Mouse (Mus musculus): ENCODE data around the gene Clec5a.
"Not testable (repeated sequence)": the region's sequence is repeated elsewhere in the genome, so short reads cannot be mapped to it uniquely, and the experiment has no call there.

Clec5a gene

DNA sequence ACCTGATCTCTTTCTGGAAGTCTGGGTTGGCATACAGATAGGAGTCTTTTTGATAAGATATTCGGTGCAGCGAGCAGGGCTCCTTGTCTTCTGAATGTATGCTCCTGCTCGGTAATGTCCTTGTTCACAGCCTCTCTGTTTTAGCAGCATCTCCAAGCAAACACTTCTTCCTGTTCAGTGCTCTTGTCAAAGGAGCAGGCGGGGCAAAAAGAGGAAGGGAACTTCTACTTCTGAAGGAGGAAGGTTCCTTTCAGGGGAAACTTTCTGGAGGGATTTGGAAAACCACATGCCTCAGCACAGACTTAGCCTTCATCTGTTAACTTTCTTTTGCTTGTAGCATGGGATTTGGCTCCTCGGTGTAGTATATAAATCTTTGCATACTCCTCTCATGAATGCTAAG, at the start of gene Clec5a:
Clec5a (minus strand) TSS at position 177 of the 400 bp plus-strand sequence.
- DNase-seq (ENCODE audit: low spot score in 2 of 2) = no peak

DNA sequence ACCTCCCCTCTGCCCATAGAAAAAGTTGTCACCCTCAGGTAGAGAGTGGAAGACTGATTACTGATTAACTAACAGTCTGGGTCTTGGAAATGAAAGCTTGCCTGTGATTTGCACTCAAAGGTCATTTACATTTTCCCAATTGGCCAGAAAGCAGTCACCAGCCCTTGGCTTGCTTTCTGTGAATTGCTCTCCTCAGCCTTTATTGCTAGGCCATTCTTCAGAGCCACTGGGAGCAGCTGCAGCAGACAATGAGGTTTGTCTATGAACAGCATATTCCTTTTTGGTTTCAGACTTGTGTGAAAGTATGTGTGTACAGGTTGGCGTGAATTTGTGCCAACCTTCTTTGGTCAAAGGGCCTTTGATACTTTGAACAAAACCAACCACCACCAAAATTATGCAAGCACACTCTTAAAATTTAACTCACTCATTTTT, 49.0 kb upstream of the Clec5a start:
- DNase-seq (ENCODE audit: low spot score in 2 of 2) = no peak

DNA sequence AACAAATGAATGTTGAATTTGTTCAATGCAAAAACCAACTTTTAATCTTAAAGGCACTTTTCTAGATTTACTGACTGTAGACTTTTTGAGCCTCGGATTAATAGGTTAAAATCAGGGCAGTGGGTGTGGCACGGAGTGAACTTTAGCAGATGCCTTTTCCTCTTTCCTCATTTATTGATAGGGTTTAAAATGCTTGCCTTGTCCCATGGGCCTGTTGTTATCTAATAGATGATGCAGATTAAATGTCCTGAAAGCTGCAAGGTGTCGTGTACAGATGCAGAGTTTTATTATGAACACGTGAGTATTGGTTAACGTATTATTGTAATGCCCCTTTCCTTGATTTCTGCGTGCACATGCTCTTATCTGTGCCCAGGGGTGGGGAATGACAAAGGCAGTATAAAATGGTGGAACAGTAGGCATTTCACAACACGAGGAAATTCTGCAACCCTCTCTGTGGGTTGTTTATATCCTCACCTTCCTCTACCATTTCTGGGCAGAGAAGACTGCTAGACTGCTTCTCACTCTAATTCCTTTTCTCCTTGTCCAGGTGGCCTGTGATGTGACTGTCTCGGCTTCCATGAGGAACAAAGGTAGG, 42.9 kb upstream of the Clec5a start, which contains the start of gene Mgam:
Mgam (plus strand) TSS at position 426 of the 595 bp plus-strand sequence.
- no peak for DNase-seq (ENCODE audit: low spot score in 2 of 2)

DNA sequence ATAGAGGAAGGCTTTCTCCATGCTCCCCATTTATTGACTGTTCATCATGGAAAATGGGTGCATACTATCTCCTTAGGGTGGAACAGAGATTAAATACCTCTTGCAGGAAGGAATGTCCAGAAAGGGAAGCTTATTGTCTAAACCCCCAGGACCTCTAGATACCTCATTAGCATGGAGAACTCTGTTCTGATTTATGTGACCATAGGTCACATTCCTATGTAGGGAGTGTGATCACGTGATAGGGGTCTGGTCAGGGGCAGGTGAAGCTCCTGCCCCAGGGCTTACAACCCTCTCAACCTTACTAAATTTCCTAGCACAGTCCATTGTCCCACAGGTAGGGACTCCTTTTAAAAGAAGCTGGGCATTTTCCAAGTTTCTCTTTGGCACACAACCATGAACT, 40.5 kb upstream of the Clec5a start:
- DNase-seq (ENCODE audit: low spot score in 2 of 2) = no peak

DNA sequence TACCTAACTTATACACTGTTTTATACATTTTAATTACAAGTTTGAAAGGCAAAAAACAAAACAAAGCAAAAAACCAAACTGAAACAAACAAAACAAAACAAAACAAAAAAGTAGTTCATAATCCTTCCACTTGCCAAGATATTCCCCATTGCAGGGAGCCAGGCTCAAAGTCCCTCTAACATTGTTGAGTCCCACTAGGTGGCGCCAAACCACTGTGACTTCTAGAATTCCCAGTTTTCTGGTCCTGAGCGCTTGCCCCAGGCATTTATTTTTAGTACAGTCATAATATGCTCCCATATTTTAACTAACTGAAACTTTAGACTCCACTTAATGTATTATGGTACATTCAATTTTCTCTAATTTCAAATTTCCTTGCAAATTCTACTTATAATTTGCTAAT, 32.3 kb upstream of the Clec5a start:
- peak in 1 of 2 experiments; percentile 56 for DNase-seq (ENCODE audit: low spot score in 2 of 2)

DNA sequence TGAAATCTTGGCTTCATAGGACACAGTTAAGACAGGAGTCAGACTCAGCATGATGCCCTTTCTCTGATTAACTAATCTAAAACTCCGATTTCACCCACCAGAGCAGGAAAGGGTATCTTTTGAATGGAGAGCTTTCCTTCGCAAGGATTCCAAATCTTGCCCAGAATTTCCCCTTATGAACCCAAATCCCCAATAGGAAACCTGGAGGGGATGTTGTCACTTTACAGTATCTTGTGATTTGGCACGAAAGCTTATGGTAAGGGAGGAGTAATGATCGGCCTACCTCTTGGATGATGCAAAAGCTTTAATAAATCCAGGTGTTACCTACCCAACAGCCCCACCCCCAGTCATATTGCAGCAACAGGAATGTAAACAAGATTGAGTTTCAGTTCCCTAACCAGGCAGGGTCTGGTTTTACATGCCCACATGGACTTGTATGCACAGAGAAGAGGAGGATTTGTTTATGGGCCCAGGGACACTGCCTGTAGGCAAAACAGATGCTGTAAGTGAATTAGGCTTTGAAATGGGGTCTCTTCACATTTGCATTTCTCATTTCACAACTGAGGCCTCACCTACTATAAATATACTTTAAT, 27.7 kb upstream of the Clec5a start, which contains the start of gene Tas2r138:
Tas2r138 (minus strand) TSS at position 51 of the 593 bp plus-strand sequence.
- no peak for DNase-seq (ENCODE audit: low spot score in 2 of 2)

DNA sequence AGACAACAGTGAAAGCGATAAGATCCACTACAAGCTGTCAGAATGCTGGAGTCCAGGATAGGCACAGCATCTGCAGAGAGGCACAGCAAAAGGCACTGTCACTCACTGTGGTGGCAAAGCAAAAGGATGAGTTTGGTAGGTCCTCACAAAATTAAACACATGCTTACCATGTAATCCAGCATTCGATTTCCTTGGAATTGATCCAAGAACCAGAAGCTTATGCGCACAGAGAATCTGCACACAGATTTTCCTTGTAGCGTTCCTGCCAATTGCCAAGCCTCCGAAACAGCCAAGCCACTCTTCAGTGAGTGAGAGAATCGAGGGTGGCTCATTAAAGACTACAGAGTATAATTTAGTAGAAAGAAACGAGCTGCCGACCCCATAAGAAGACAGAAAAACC, 24.6 kb upstream of the Clec5a start:
- peak in 1 of 2 experiments; percentile 32 for DNase-seq (ENCODE audit: low spot score in 2 of 2)

DNA sequence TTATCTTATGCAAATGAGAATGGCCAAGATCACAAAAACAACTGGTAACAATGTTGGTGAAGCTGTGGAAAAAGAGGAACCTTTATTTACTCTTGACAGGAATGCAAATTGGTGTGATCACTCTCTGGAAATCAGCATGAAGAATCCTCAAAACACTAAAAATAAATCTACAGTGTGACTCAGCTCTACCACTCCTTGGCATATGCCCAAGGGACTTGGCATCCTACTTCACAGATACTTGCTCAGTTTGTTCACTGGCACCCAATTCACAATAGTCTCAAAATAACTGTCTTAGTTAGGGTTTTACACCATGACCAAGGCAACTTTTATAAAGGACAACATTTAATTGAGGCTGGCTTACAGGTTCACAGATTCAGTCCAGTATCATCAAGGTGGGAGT, 21.8 kb upstream of the Clec5a start:
- DNase-seq (ENCODE audit: low spot score in 2 of 2) = peak; percentile 64 to 86

DNA sequence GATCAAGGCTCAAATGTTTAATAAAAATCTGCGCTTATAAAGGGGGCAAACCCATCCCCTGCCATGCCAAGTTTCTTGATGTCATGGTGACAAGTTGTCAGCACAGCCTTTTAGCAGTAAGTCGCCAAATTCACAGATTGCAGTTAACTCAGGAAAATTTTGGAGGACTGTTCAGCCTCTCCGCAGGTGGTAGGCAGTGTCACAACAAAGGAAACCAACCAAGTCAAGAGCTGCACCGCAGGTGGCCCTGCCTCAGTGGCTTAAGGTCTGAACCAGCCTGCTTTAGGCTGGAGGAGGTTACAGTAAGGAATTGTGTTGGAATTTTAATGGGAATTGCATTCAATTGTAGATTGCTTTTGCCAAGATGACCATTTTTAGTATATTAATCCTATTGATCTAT, 12.9 kb upstream of the Clec5a start:
- not testable (repeated sequence) for DNase-seq (ENCODE audit: low spot score in 2 of 2)

DNA sequence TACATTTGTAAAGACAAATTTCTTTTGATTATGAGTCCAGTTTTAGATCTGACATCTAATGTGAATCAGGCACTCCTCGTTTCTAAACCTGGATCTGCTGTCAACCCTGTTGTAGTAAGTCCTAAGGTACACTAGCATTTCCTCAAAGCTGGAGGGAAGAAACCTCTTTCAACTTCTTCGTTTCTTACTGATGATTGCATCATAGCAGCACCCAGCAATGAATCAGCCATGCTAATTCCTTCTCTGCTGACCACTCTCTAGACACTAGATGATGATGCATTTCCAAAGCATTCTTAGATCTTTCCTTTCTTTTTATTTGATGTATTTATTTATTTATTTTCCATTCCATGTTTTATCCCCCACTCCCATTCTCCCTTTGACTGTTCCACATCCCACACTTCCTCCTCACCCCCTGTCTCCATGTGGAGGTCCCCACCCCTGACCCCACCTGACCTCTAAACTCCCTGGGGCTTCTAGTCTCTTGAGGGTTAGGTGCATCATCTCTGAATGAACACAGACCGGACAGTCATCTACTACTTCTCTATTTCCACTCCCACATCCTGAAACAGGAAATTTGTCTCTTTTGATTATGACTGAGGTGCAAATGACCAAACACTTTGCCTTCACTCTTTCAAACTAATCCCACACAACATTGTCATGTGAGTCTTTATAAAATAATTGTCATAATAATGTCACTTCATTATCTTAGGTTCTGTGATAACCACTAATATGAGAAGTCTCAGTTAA, 9.4 kb upstream of the Clec5a start:
- no peak for DNase-seq (ENCODE audit: low spot score in 2 of 2)

DNA sequence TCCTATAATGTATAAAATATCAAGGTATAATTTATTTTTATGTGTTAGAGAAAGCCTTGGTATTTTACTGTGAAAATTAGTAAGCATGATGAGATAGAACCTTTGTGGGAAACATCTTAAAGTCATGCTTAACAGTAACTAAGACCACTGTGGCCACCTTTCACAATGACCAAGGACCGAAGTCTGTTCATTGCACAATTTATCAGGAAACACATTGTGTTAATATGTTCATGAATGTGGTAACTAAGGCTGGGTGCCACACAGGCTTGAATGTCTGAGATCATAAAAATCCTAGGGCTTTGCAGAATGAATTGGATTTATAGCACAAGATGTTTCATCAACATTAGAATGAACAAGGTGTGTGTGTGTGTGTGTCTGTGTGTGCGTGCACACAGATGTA, 2.7 kb upstream of the Clec5a start:
- no peak for DNase-seq (ENCODE audit: low spot score in 2 of 2)

DNA sequence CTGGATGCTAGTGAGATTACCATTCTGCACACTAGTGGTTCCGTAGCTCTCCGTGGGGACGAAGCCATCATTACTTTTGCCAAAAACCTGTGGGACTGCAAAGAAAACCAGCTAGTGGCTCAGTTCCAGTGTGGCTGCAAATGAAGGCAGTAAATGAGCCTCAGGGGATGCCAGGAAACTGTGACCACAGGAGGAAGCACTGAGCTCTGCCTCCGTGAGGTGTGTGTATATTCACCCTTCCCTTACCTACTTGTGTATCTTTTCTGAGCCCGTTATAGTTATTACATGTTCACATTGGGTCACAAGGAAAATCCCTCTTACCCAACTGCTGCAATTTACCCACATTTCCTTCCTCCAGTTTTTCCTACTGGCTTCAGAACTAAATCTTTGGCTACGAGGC, 1.3 kb downstream of the Clec5a start:
- no peak for DNase-seq (ENCODE audit: low spot score in 2 of 2)

DNA sequence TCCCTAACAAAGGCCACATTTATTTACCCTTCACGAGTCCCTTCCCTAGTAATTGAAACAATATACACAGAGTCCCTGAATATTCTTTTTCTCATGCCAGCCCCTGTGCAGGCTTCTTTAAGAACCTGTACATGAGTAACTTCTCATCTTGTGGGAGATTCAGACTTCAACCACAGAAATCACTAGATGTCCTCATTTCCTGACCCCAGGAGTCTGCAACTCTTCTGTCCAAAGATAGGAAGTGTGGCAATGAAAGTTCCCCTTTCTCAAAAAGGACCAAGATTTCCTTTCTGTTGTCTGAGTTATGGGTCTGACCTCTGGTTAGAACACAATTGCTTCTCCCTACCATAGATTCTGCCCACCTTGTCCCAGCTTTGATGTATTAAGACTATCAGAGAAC, 9.3 kb downstream of the Clec5a start:
- DNase-seq (ENCODE audit: low spot score in 2 of 2) = no peak

DNA sequence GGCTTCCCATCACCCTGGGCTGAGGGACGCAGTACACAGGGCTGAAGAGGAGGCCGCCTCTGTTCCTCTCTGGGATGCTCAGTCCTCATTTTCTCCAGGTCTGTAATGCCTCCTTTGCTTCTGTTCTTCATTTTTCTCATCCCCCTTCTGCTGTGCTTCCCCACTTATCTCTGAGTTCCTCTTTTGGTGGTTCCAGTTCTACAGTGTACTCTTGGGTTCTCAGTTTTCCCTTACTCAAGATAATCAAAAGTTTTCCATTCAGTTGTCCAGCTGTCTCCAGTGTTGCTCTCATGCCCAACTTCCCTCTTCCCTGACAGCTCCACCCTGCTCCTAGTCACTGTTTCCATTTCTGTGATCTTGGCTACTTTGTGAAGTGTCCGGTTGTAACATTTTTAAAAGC, 12.0 kb downstream of the Clec5a start:
- no peak for DNase-seq (ENCODE audit: low spot score in 2 of 2)

DNA sequence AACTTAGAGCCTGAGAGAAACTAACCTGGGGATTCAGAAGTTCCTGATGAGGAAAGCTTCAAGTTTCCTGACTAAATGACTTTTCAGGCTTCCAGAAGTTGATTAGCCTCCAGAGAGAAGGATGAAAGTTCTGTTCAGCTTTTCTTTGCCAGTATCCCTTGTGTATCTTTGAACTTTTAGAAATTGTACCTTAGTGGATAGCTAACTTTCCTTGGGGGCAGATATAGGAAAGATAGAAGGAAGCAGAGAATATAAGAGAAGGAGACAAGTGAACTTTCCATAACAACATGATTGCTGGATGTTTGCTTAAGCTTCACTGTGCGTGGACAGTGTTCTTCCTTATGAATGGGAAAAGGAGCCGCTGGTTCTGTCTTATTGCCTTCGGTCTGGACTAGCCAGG, 16.4 kb downstream of the Clec5a start, which contains the start of gene Olfr460:
Olfr460 (plus strand) TSS at position 301 of the 400 bp plus-strand sequence.
- no peak for DNase-seq (ENCODE audit: low spot score in 2 of 2)

DNA sequence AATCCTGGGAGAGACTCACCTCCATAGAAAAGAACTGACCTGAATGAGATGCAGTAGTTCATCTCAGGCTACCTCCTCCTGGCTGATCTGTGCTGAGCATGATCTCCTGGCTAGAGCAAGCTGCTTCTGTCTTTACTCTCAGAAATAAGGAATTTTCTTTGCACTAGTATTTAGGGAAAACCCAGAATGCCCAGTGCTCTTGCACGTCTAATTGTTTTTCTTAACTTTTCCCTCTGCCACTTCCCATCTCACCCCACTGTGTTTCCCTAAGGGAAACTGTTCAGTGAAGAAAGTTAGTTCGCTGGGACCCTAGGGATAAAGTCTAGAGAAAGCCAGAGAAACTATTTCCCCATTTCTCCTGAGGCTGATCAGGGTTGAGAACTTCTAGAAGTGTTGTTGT, 30.7 kb downstream of the Clec5a start, which contains the start of gene Olfr461:
Olfr461 (minus strand) TSS at position 101 of the 400 bp plus-strand sequence.
- no peak for DNase-seq (ENCODE audit: low spot score in 2 of 2)

DNA sequence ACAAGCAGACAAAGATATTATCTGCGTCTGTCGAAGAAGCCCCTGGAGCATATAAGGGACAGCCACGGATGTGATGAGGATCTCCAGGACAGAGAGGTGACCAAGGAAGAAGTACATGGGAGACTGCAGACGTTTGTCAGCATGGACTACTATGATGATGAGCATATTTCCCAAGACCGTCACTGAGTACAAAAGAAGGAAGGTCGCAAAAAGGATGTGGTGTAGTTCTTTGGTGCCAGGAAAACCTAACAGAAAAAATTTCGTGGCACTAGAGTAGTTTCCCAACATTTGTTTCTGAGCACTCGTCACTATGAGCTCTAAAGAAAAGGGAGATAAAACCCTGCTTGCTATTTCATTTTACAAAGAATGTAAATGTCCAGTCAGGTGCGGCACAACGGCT, 40.9 kb downstream of the Clec5a start:
- DNase-seq (ENCODE audit: low spot score in 2 of 2) = no peak

Data from left cerebral cortex, adult 9 months (tissue).